Mouse (Mus musculus) midbrain, postnatal 0 days (tissue): ENCODE measurements around the gene Unc93b1. TPM values are rescaled to one million over a fixed set of nuclear protein-coding genes. Genes with fewer than 3 reads are reported as not detected.

ENCODE experiments used
- ATAC-seq: fragments of 200-750 bp; cut with Nextera tagmentation; 2 replicates; pipeline ENCODE4 v1.8.0; 2017; ENCODE audit warnings: moderate number of reproducible peaks, mild to moderate bottlenecking, moderate TSS enrichment, moderate library complexity; ENCODE audit not compliant: low FRiP score
- DNase-seq: peaks from one replicate; pipeline ENCODE4 v3.0.0-alpha.2; 2015; ENCODE audit warnings: low spot score
- H3K27ac ChIP-seq: fragments of 300-500 bp; sonication (generic); 2 replicates; pipeline ENCODE4 v1.5.1; 2014; ENCODE audit warnings: low read depth, mild to moderate bottlenecking, low read length, mixed read lengths
- H3K27me3 ChIP-seq: fragments of 300-500 bp; sonication (generic); 2 replicates; pipeline ENCODE4 v1.6.1; 2014; ENCODE audit warnings: low read length, control low read depth, mixed read lengths; ENCODE audit not compliant: insufficient read depth
- H3K36me3 ChIP-seq: fragments of 300-500 bp; sonication (generic); 2 replicates; pipeline ENCODE4 v1.6.1; 2014; ENCODE audit warnings: low read length, control low read depth, mixed read lengths; ENCODE audit not compliant: insufficient read depth
- H3K4me1 ChIP-seq: fragments of 300-500 bp; sonication (generic); 2 replicates; pipeline ENCODE4 v1.6.1; 2014; ENCODE audit warnings: mild to moderate bottlenecking, control low read depth, antibody characterized with exemption, low read length, mixed read lengths; ENCODE audit not compliant: insufficient read depth
- H3K4me2 ChIP-seq: fragments of 300-500 bp; sonication (generic); 2 replicates; pipeline ENCODE4 v1.6.1; 2014; ENCODE audit warnings: low read depth, mild to moderate bottlenecking, low read length, mixed read lengths; ENCODE audit not compliant: poor library complexity, severe bottlenecking
- H3K4me3 ChIP-seq: fragments of 300-500 bp; sonication (generic); 2 replicates; pipeline ENCODE4 v1.5.1; 2014; ENCODE audit warnings: low read depth, mild to moderate bottlenecking, low read length, moderate library complexity
- H3K9ac ChIP-seq: fragments of 300-500 bp; sonication (generic); replicated peaks from 2 replicates; pipeline ENCODE4 v1.6.1; 2014; ENCODE audit warnings: mild to moderate bottlenecking, low read length, moderate library complexity, mixed read lengths; ENCODE audit not compliant: poor library complexity, severe bottlenecking
- H3K9me3 ChIP-seq: fragments of 300-500 bp; sonication (generic); 2 replicates; pipeline ENCODE4 v1.6.1; 2016; ENCODE audit warnings: low read length, control low read depth
- CTCF ChIP-seq: IDR thresholded peaks from 2 replicates; pipeline ENCODE4 v1.5.1; 2016; ENCODE audit warnings: antibody characterized with exemption, mild to moderate bottlenecking
- WGBS: fragments of 180-500 bp; shearing (Covaris S2); extraction: QIAGEN DNeasy Blood & Tissue Kit; methylation state at CpG from one replicate; pipeline ENCODE4 v1.1.7; 2014; 5-methylcytosine and 5-hydroxymethylcytosine counted together
- polyA plus RNA-seq: library from polyadenylated mRNA; unstranded; fragments of >200 nt; fragmentation: Nextera tagmentation; extraction: Ambion mirVana; gene quantifications from 2 replicates; pipeline ENCODE4 v1.2.1, GENCODE M21; 2015
- total RNA-seq: library from RNA; depleted of rRNA; stranded (reverse); fragments of >200 nt; gene quantifications from 2 replicates; pipeline ENCODE4 v1.2.3, GENCODE M21; 2014

Unc93b1 gene
- total and polyA plus RNA-seq, 2 experiments from 2014 or later = 11.2 to 23.2 TPM

- H3K9ac ChIP-seq = no peak overlapping the region
- H3K27ac ChIP-seq = no peak overlapping the region
- DNase-seq (no peak), ATAC-seq (no peak)
- no peaks in the 10 kb centered on the region for H3K36me3 ChIP-seq
- TF ChIP-seq CTCF = no peak
- no peaks in the 10 kb centered on the region for H3K4me1 ChIP-seq
- H3K9me3 ChIP-seq = no peaks in the 10 kb centered on the region
- no peak overlapping the region for H3K4me3 ChIP-seq
- H3K4me2 ChIP-seq = no peak overlapping the region
- WGBS = 58% methylated on average over 10 of the region's 10 CpGs
- H3K27me3 ChIP-seq = no peaks in the 10 kb centered on the region
These were observed 12.2 kb upstream of the Unc93b1 start for GRCm38 (mm10) chr19:3922661-3923371.

GRCm38 (mm10) chr19:3923586-3923985 lies 11.4 kb upstream of the Unc93b1 start:
- 58% methylated on average over 13 of the region's 13 CpGs for WGBS
- no peak for TF ChIP-seq CTCF
- no peaks in the 10 kb centered on the region for H3K36me3 ChIP-seq
- H3K9me3 ChIP-seq = no peaks in the 10 kb centered on the region
- H3K9ac ChIP-seq = no peak overlapping the region
- DNase-seq = no peak
- H3K4me2 ChIP-seq = no peak overlapping the region
- H3K27me3 ChIP-seq = no peaks in the 10 kb centered on the region
- H3K4me1 ChIP-seq = no peaks in the 10 kb centered on the region
- ATAC-seq = 0 out of 2 replicates have a peak, but pooled peaks have one; percentile 13
- H3K4me3 ChIP-seq = no peak overlapping the region
- no peak overlapping the region for H3K27ac ChIP-seq

- Histone ChIP-seq H3K4me3 (no peak overlapping the region), H3K4me1 (no peaks in the 10 kb centered on the region), H3K27me3 (no peaks in the 10 kb centered on the region), H3K4me2 (no peak overlapping the region), H3K9ac (no peak overlapping the region), H3K36me3 (no peaks in the 10 kb centered on the region), H3K27ac (no peak overlapping the region), H3K9me3 (no peaks in the 10 kb centered on the region)
- 78% methylated on average over 8 of the region's 8 CpGs for WGBS
- ATAC-seq = no peak
- no peak for DNase-seq
- TF ChIP-seq CTCF = no peak
These were observed 10.8 kb upstream of the Unc93b1 start for GRCm38 (mm10) chr19:3924190-3924589.

GRCm38 (mm10) chr19:3924868-3925267 lies 10.1 kb upstream of the Unc93b1 start:
- WGBS = 93% methylated on average over 7 of the region's 7 CpGs

GRCm38 (mm10) chr19:3925859-3926258 lies 9.1 kb upstream of the Unc93b1 start:
- Histone ChIP-seq H3K36me3 (no peaks in the 10 kb centered on the region), H3K4me1 (0 out of 2 replicates have a peak, but pooled peaks cover 3% of the 10 kb centered on the region), H3K27me3 (no peaks in the 10 kb centered on the region), H3K4me2 (no peak overlapping the region), H3K27ac (no peak overlapping the region), H3K9me3 (no peaks in the 10 kb centered on the region), H3K9ac (no peak overlapping the region), H3K4me3 (no peak overlapping the region)
- WGBS = 76% methylated on average over 6 of the region's 6 CpGs
- no peak for TF ChIP-seq CTCF
- ATAC-seq (no peak), DNase-seq (no peak)

More at GRCm38 (mm10) chr19:3924868-3925267, 10.1 kb upstream of the Unc93b1 start:
- no peaks in the 10 kb centered on the region for H3K9me3 ChIP-seq
- H3K4me1 ChIP-seq = no peaks in the 10 kb centered on the region
- ATAC-seq (no peak), DNase-seq (no peak)
- no peak overlapping the region for H3K4me2 ChIP-seq
- no peak overlapping the region for H3K27ac ChIP-seq
- no peak overlapping the region for H3K9ac ChIP-seq
- no peaks in the 10 kb centered on the region for H3K27me3 ChIP-seq
- H3K36me3 ChIP-seq = no peaks in the 10 kb centered on the region
- no peak overlapping the region for H3K4me3 ChIP-seq
- no peak for TF ChIP-seq CTCF

GRCm38 (mm10) chr19:3926279-3926678 lies 8.7 kb upstream of the Unc93b1 start:
- 68% methylated on average over 3 of the region's 3 CpGs for WGBS
- TF ChIP-seq CTCF = peak; percentile 14; the same call in 1 of the 2 replicates
- no peak for ATAC-seq
- H3K9me3 ChIP-seq = no peaks in the 10 kb centered on the region
- H3K27me3 ChIP-seq = no peaks in the 10 kb centered on the region
- H3K36me3 ChIP-seq = no peaks in the 10 kb centered on the region
- no peak overlapping the region for H3K4me2 ChIP-seq
- no peak overlapping the region for H3K27ac ChIP-seq
- H3K4me1 ChIP-seq = 0 out of 2 replicates have a peak, but pooled peaks cover 3% of the 10 kb centered on the region
- H3K4me3 ChIP-seq = no peak overlapping the region
- no peak for DNase-seq
- no peak overlapping the region for H3K9ac ChIP-seq
